Mouse (Mus musculus): ENCODE data around the gene Olfr270. TPM values are rescaled to one million over a fixed set of nuclear protein-coding genes. Genes with fewer than 3 reads are reported as not detected.

Olfr270 gene
- not detected in 2 replicates for polyA plus RNA-seq (2015; fragmentation: Nextera tagmentation; extraction: Ambion mirVana)

DNA sequence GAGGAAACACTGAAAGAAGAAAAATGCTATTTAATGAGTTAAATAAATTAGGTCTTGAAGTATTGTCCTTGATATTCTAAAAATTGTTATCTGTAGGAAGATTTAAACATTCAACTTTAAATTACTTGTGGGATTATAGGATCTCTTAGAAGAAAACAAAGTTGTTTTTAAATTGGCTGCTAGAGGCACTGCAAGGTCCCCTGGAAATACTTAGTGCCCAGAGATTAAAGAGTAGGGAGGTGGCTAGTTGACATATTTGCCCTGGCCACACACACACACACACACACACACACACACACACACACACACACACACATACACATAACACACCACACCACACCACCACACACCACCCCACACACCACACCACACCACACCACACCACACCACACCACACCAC, at the start of gene Olfr270:
Gene Olfr270 (plus strand): TSS at position 301 of the 400 bp plus-strand sequence.
- no peaks in the 10 kb centered on the region for H3K36me3 ChIP-seq
- H3K4me1 ChIP-seq, result no peaks in the 10 kb centered on the region
- no peak within 1 kb of the TSS for H3K9ac ChIP-seq
- no peak within 1 kb of the TSS for H3K4me2 ChIP-seq
- ATAC-seq (ENCODE audit: insufficient read depth, low FRiP score, low read depth), result no peak
- no peak within 1 kb of the TSS for H3K27ac ChIP-seq
- H3K27me3 ChIP-seq (replicated peaks), result no peaks in the 10 kb centered on the region
- no peaks in the 10 kb centered on the region for H3K9me3 ChIP-seq
- no peak within 1 kb of the TSS for H3K4me3 ChIP-seq (replicated peaks)

GRCm38 (mm10) chr4:52916659-52917310, 47.6 kb upstream of the Olfr270 start:
- no peak overlapping the region for H3K9ac ChIP-seq
- no peak for ATAC-seq (ENCODE audit: insufficient read depth, low FRiP score, low read depth)
- 71% methylated on average over 6 of the region's 6 CpGs for WGBS
- H3K27me3 ChIP-seq (replicated peaks), result no peaks in the 10 kb centered on the region
- no peak overlapping the region for H3K4me3 ChIP-seq (replicated peaks)
- H3K4me2 ChIP-seq, result no peak overlapping the region
- no peak overlapping the region for H3K27ac ChIP-seq
- no peaks in the 10 kb centered on the region for H3K4me1 ChIP-seq
- no peaks in the 10 kb centered on the region for H3K9me3 ChIP-seq
- no peaks in the 10 kb centered on the region for H3K36me3 ChIP-seq

DNA sequence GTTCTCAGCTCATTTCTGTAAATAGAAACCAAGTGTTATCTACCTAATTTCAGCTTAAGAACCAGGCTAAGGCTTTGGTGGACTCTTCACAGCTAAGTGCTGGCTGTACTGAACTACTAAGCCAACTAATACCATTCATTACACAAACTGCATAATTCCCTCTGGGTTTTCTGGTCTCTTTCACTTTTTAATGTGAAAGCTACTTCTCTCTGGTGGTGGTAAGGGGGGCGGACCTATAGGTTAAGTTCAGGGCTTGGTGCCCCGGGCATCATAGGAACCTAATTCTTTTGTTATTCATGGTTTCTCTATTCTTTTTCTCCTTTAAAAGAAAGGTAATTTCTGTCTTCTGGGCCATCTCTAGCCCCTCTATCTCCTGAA, 47.0 kb upstream of the Olfr270 start:
- H3K9me3 ChIP-seq, result no peaks in the 10 kb centered on the region
- 91% methylated on average over 2 of the region's 2 CpGs for WGBS
- H3K4me3 ChIP-seq (replicated peaks), result no peak overlapping the region
- H3K9ac ChIP-seq, result no peak overlapping the region
- ATAC-seq (ENCODE audit: insufficient read depth, low FRiP score, low read depth), result no peak
- H3K4me2 ChIP-seq, result no peak overlapping the region
- no peaks in the 10 kb centered on the region for H3K36me3 ChIP-seq
- H3K27me3 ChIP-seq (replicated peaks), result no peaks in the 10 kb centered on the region
- no peaks in the 10 kb centered on the region for H3K4me1 ChIP-seq
- no peak overlapping the region for H3K27ac ChIP-seq

GRCm38 (mm10) chr4:52919078-52919477, 45.3 kb upstream of the Olfr270 start, which contains the start of gene Olfr272:
Gene Olfr272, minus strand, starts transcription at chr4:52919178.
- WGBS, result 84% methylated on average over 2 of the region's 2 CpGs
- Histone ChIP-seq H3K4me2 (no peak within 1 kb of the TSS), H3K36me3 (no peaks in the 10 kb centered on the region), H3K27me3 (replicated peaks) (no peaks in the 10 kb centered on the region), H3K9ac (no peak within 1 kb of the TSS), H3K4me1 (no peaks in the 10 kb centered on the region), H3K4me3 (replicated peaks) (no peak within 1 kb of the TSS), H3K27ac (no peak within 1 kb of the TSS), H3K9me3 (no peaks in the 10 kb centered on the region)
- no peak for ATAC-seq (ENCODE audit: insufficient read depth, low FRiP score, low read depth)

GRCm38 (mm10) chr4:52930480-52930879, 33.9 kb upstream of the Olfr270 start:
- no peak for ATAC-seq (ENCODE audit: insufficient read depth, low FRiP score, low read depth)
- 85% methylated on average over 4 of the region's 4 CpGs for WGBS
- no peak overlapping the region for H3K4me2 ChIP-seq
- H3K9ac ChIP-seq, result no peak overlapping the region
- H3K9me3 ChIP-seq, result no peaks in the 10 kb centered on the region
- H3K36me3 ChIP-seq, result no peaks in the 10 kb centered on the region
- no peak overlapping the region for H3K27ac ChIP-seq
- H3K4me3 ChIP-seq (replicated peaks), result no peak overlapping the region
- no peaks in the 10 kb centered on the region for H3K27me3 ChIP-seq (replicated peaks)
- no peaks in the 10 kb centered on the region for H3K4me1 ChIP-seq

GRCm38 (mm10) chr4:52946665-52947064, 17.7 kb upstream of the Olfr270 start:
- H3K36me3 ChIP-seq, result no peaks in the 10 kb centered on the region
- H3K9ac ChIP-seq, result no peak overlapping the region
- no peak overlapping the region for H3K27ac ChIP-seq
- H3K4me2 ChIP-seq, result no peak overlapping the region
- H3K4me1 ChIP-seq, result no peaks in the 10 kb centered on the region
- no peak overlapping the region for H3K4me3 ChIP-seq (replicated peaks)
- no peaks in the 10 kb centered on the region for H3K9me3 ChIP-seq
- ATAC-seq (ENCODE audit: insufficient read depth, low FRiP score, low read depth), result no peak
- no peaks in the 10 kb centered on the region for H3K27me3 ChIP-seq (replicated peaks)

- ATAC-seq (ENCODE audit: insufficient read depth, low FRiP score, low read depth), result no peak
- Histone ChIP-seq H3K4me2 (no peak overlapping the region), H3K27ac (no peak overlapping the region), H3K4me1 (no peaks in the 10 kb centered on the region), H3K9ac (no peak overlapping the region), H3K9me3 (no peaks in the 10 kb centered on the region), H3K27me3 (replicated peaks) (no peaks in the 10 kb centered on the region), H3K36me3 (no peaks in the 10 kb centered on the region), H3K4me3 (replicated peaks) (no peak overlapping the region)
- WGBS, result 76% methylated on average over 2 of the region's 2 CpGs
Observed at GRCm38 (mm10) chr4:52949005-52949404, 15.3 kb upstream of the Olfr270 start.

- ATAC-seq (ENCODE audit: insufficient read depth, low FRiP score, low read depth), result no peak
- 29% methylated on average over 4 of the region's 4 CpGs for WGBS
Observed at GRCm38 (mm10) chr4:52958693-52959092, 5.7 kb upstream of the Olfr270 start.

GRCm38 (mm10) chr4:52985216-52985615, 20.9 kb downstream of the Olfr270 start:
- Histone ChIP-seq H3K27me3 (replicated peaks) (no peaks in the 10 kb centered on the region), H3K4me2 (no peak overlapping the region), H3K9me3 (no peaks in the 10 kb centered on the region), H3K4me1 (peaks cover 5% of the 10 kb centered on the region; the same call in 1 of the 2 replicates), H3K36me3 (no peaks in the 10 kb centered on the region), H3K4me3 (replicated peaks) (no peak overlapping the region), H3K9ac (no peak overlapping the region), H3K27ac (no peak overlapping the region)
- 62% methylated on average over 2 of the region's 2 CpGs for WGBS
- ATAC-seq (ENCODE audit: insufficient read depth, low FRiP score, low read depth), result no peak

More at GRCm38 (mm10) chr4:52958693-52959092, 5.7 kb upstream of the Olfr270 start:
- no peak overlapping the region for H3K9ac ChIP-seq
- no peaks in the 10 kb centered on the region for H3K36me3 ChIP-seq
- H3K4me3 ChIP-seq (replicated peaks), result no peak overlapping the region
- no peaks in the 10 kb centered on the region for H3K27me3 ChIP-seq (replicated peaks)
- H3K9me3 ChIP-seq, result no peaks in the 10 kb centered on the region
- no peak overlapping the region for H3K4me2 ChIP-seq
- no peaks in the 10 kb centered on the region for H3K4me1 ChIP-seq
- H3K27ac ChIP-seq, result no peak overlapping the region

DNA sequence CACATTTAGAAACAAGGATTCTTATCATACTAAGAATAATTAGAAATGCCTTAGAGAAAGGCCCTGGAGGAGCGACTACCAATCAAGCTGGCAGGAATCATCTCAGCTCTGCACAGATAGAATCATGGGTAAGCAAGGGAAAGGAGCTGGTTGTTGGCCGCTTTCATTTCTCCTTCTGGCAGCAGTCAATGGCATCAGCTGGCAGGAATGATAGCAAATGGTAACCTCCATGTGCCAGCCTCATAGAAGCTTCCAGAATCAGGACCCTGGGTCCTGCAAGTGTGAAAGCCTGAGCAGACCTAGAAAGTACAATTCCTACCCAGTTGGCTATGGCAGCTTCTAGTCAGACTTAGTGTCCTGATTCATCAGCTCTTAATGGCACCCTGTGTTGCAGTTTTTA, 21.9 kb downstream of the Olfr270 start:
- Histone ChIP-seq H3K9ac (no peak overlapping the region), H3K27me3 (replicated peaks) (no peaks in the 10 kb centered on the region), H3K36me3 (no peaks in the 10 kb centered on the region), H3K27ac (no peak overlapping the region), H3K4me3 (replicated peaks) (no peak overlapping the region), H3K4me2 (no peak overlapping the region), H3K9me3 (no peaks in the 10 kb centered on the region), H3K4me1 (peaks cover 5% of the 10 kb centered on the region; the same call in 1 of the 2 replicates)
- no peak for ATAC-seq (ENCODE audit: insufficient read depth, low FRiP score, low read depth)
- 83% methylated on average over 2 of the region's 2 CpGs for WGBS

- Histone ChIP-seq H3K4me1 (peaks cover 5% of the 10 kb centered on the region; the same call in 1 of the 2 replicates), H3K4me2 (peak within 1 kb of the TSS; percentile 42), H3K9me3 (no peaks in the 10 kb centered on the region), H3K9ac (no peak within 1 kb of the TSS), H3K27me3 (replicated peaks) (no peaks in the 10 kb centered on the region), H3K36me3 (no peaks in the 10 kb centered on the region), H3K27ac (no peak within 1 kb of the TSS), H3K4me3 (replicated peaks) (no peak within 1 kb of the TSS)
- 20% methylated on average over 12 of the region's 12 CpGs for WGBS
- ATAC-seq (ENCODE audit: insufficient read depth, low FRiP score, low read depth), result no peak
Observed at GRCm38 (mm10) chr4:52989248-52989647, 24.9 kb downstream of the Olfr270 start, which contains the start of gene Nipsnap3a. Gene Nipsnap3a, plus strand, starts transcription at chr4:52989272.

DNA sequence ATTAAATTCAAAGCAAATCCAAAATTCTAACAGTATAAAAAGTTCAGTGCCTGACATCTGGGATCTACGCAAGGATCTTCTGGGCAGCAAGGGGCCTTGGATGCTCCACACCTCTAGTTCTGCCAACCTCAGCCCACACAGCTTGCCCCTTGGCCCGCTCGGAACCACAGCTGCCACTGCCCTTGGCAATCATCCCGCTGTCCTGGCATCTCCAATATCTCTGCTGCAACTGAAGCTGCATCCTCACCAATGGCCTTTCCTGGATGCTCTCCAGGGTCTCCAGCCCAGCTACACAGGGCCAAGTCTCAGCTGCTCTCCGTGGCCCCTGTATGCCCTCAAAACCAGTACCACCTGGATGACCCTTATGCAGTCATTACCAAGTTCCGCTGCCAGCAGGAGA, 35.1 kb downstream of the Olfr270 start:
- WGBS, result 92% methylated on average over 6 of the region's 6 CpGs

GRCm38 (mm10) chr4:53000154-53000553, 35.8 kb downstream of the Olfr270 start:
- no peaks in the 10 kb centered on the region for H3K27me3 ChIP-seq (replicated peaks)
- H3K4me3 ChIP-seq (replicated peaks), result no peak overlapping the region
- no peak overlapping the region for H3K27ac ChIP-seq
- H3K4me1 ChIP-seq, result no peaks in the 10 kb centered on the region
- no peaks in the 10 kb centered on the region for H3K9me3 ChIP-seq
- ATAC-seq (ENCODE audit: insufficient read depth, low FRiP score, low read depth), result no peak
- 67% methylated on average over 8 of the region's 8 CpGs for whole genome bisulfite sequencing
- H3K36me3 ChIP-seq, result no peaks in the 10 kb centered on the region
- no peak overlapping the region for H3K4me2 ChIP-seq
- no peak overlapping the region for H3K9ac ChIP-seq

More for the DNA sequence above, 35.1 kb downstream of the Olfr270 start:
- no peaks in the 10 kb centered on the region for H3K36me3 ChIP-seq
- H3K4me2 ChIP-seq, result no peak overlapping the region
- H3K27ac ChIP-seq, result no peak overlapping the region
- no peaks in the 10 kb centered on the region for H3K4me1 ChIP-seq
- no peaks in the 10 kb centered on the region for H3K9me3 ChIP-seq
- no peaks in the 10 kb centered on the region for H3K27me3 ChIP-seq (replicated peaks)
- no peak overlapping the region for H3K9ac ChIP-seq
- no peak overlapping the region for H3K4me3 ChIP-seq (replicated peaks)
- ATAC-seq (ENCODE audit: insufficient read depth, low FRiP score, low read depth), result no peak

Measured in stomach, embryonic 15.5 days (tissue).